Mouse (Mus musculus) forebrain, postnatal 0 days (tissue): Measurements from ENCODE around the gene Gabbr2. TPM values are rescaled to one million over a fixed set of nuclear protein-coding genes. Genes with fewer than 3 reads are reported as not detected.
"Not testable (repeated sequence)": the region's sequence is repeated elsewhere in the genome, so short reads cannot be mapped to it uniquely, and the experiment has no call there.

Experiments used
- ATAC-seq: fragments of 200-750 bp; cut with Nextera tagmentation; 2 replicates; pipeline ENCODE4 v1.8.0; 2017; ENCODE audit warnings: mild to moderate bottlenecking, moderate library complexity
- DNase-seq: peaks from one replicate; pipeline ENCODE4 v3.0.0-alpha.2; 2015
- H3K27ac ChIP-seq: fragments of 300-500 bp; sonication (generic); 2 replicates; pipeline ENCODE4 v1.5.1; 2014; ENCODE audit warnings: low read depth, mild to moderate bottlenecking, antibody characterized with exemption, low read length, moderate library complexity, mixed read lengths
- H3K27me3 ChIP-seq: fragments of 300-500 bp; sonication (generic); 2 replicates; pipeline ENCODE4 v1.6.1; 2014; ENCODE audit warnings: mild to moderate bottlenecking, low read length, mixed read lengths; ENCODE audit not compliant: insufficient read depth
- H3K36me3 ChIP-seq: fragments of 300-500 bp; sonication (generic); 2 replicates; pipeline ENCODE4 v1.6.1; 2014; ENCODE audit warnings: mild to moderate bottlenecking, moderate library complexity; ENCODE audit not compliant: insufficient read depth
- H3K4me1 ChIP-seq: fragments of 300-500 bp; sonication (generic); 2 replicates; pipeline ENCODE4 v1.6.1; 2014; ENCODE audit warnings: antibody characterized with exemption; ENCODE audit not compliant: insufficient read depth
- H3K4me2 ChIP-seq: fragments of 300-500 bp; sonication (generic); 2 replicates; pipeline ENCODE4 v1.6.1; 2014; ENCODE audit warnings: low read depth, mild to moderate bottlenecking, moderate library complexity
- H3K4me3 ChIP-seq: fragments of 300-500 bp; sonication (generic); 2 replicates; pipeline ENCODE4 v1.5.1; 2014; ENCODE audit warnings: low read depth, low read length, mixed read lengths
- H3K9ac ChIP-seq: fragments of 300-500 bp; sonication (generic); 2 replicates; pipeline ENCODE4 v1.6.1; 2014; ENCODE audit warnings: mild to moderate bottlenecking
- H3K9me3 ChIP-seq: fragments of 300-500 bp; sonication (generic); 2 replicates; pipeline ENCODE4 v1.6.1; 2016; ENCODE audit warnings: low read length
- CTCF ChIP-seq: sonication (generic); IDR thresholded peaks from 2 replicates; pipeline ENCODE4 v1.5.1; 2016; ENCODE audit warnings: antibody characterized with exemption, control low read depth, low read depth
- WGBS: fragments of 180-500 bp; shearing (Covaris S2); extraction: QIAGEN DNeasy Blood & Tissue Kit; methylation state at CpG from one replicate; pipeline ENCODE4 v1.1.7; 2014; 5-methylcytosine and 5-hydroxymethylcytosine counted together
- polyA plus RNA-seq: library from polyadenylated mRNA; unstranded; fragments of >200 nt; fragmentation: Nextera tagmentation; extraction: Ambion mirVana; gene quantifications from 2 replicates; pipeline ENCODE4 v1.2.1, GENCODE M21; 2015
- total RNA-seq: library from RNA; depleted of rRNA; stranded (reverse); fragments of >200 nt; gene quantifications from 2 replicates; pipeline ENCODE4 v1.2.3, GENCODE M21; 2014

Gabbr2 gene
- total and polyA plus RNA-seq, 2 experiments from 2014 or later, result 14.7 to 65.3 TPM

DNA sequence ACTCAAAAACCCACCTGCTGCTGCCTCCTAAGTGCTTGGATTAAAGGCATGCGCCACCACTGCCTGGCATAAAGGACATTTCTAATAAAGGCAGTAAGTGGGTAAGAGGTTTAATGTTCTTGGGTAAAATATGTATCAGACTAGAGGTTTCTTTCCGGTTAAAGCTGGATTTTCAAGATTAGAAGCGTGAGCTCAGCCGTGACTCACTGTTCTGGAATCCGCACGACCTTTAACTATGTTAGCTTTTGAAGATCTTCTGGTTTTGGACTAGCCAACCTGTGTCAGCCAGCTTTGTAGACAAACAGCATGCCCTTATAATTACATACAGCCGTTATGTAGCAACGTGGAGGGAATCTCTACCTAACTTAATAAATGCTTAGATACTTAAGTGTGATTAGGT, 351.8 kb downstream of the Gabbr2 start:
- ATAC-seq (no peak), DNase-seq (no peak)
- Histone ChIP-seq H3K36me3 (no peaks in the 10 kb centered on the region), H3K9me3 (no peaks in the 10 kb centered on the region), H3K4me1 (no peaks in the 10 kb centered on the region), H3K27ac (no peak overlapping the region), H3K4me2 (no peak overlapping the region), H3K27me3 (no peaks in the 10 kb centered on the region), H3K9ac (no peak overlapping the region), H3K4me3 (no peak overlapping the region)
- WGBS, result 87% methylated on average over 8 of the region's 8 CpGs
- TF ChIP-seq CTCF, result no peak

DNA sequence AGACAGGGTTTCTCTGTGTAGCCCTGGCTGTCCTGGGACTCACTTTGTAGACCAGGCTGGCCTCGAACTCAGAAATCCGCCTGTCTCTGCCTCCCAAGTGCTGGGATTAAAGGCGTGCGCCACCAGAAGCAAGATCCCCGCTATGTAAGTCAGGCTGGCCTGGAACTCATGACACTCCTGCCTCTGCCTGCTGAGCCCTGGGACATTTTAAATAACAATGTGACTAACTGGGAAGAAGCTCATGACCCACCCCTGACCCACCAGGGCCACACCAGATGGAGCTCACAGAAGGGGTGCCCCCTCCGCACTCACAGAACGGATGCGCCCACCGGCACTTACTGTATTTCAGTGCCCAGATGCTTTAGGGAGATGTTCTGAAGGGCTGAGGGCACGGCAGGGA, 354.4 kb downstream of the Gabbr2 start:
- H3K9me3 ChIP-seq, H3K36me3 ChIP-seq, H3K4me1 ChIP-seq, DNase-seq, H3K27ac ChIP-seq, H3K4me3 ChIP-seq, H3K4me2 ChIP-seq, ATAC-seq, H3K9ac ChIP-seq, H3K27me3 ChIP-seq: not testable (repeated sequence)
- 91% methylated on average over 10 of the region's 10 CpGs for WGBS

DNA sequence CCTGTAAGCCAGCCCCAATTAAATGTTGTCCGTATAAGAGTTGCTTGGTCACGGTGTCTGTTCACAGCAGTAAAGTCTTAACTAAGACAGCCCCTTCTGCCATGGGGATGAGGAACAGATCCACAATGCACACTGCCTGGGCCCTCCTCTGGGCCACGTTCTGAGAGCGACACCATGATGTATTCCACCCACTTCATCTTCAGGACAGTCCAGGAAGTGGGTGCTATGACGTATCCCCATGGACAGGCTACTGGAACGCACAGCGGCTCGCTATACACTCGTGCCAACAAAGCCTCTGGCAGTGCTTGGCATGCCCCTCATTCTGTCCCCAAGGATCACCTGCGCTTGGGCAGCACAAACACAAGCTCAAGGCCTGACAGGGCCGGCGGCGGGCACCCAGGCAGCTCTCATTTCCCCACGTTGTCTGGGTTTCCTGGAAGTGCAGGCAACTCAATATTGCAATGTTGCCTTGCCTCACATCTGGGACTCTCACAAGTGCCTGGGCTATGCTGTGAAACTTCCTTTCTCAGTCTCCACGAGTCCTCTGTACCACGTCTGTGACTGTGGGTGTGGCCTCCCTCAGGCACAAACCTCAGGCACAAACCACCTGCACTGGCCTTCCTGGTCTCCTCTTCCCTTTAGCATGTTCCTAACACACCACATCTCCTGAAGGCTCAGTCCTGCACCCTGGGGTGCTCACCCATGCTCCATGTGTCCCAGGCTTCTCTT, 355.8 kb downstream of the Gabbr2 start:
- 85% methylated on average over 16 of the region's 16 CpGs for WGBS
- Histone ChIP-seq H3K9me3 (no peaks in the 10 kb centered on the region), H3K27ac (no peak overlapping the region), H3K4me3 (no peak overlapping the region), H3K27me3 (no peaks in the 10 kb centered on the region), H3K4me1 (no peaks in the 10 kb centered on the region), H3K4me2 (no peak overlapping the region), H3K9ac (no peak overlapping the region), H3K36me3 (no peaks in the 10 kb centered on the region)
- DNase-seq, result no peak
- ATAC-seq, result no peak
- no peak for TF ChIP-seq CTCF

DNA sequence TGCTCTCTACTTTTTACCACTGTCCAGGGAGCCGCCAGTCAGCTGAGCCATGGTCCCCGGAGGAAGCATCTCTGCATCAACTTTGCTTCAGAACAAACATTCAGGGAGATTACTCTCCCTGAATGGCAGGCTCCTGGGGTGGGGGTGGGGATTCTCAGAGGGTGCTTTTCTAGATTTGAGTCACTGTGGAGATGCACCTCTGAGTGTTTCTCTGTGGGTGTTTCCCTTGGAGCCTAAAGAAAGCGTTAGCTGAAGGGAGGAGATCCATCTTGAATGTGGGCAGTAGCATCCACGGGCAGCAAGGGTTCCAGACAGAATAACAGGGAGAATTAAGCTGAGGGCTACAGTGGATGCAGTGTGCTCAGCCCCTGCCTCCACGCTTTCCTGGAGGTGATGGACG, 356.8 kb downstream of the Gabbr2 start:
- Histone ChIP-seq H3K9ac (no peak overlapping the region), H3K27me3 (no peaks in the 10 kb centered on the region), H3K27ac (no peak overlapping the region), H3K9me3 (no peaks in the 10 kb centered on the region), H3K4me2 (no peak overlapping the region), H3K4me1 (no peaks in the 10 kb centered on the region), H3K4me3 (no peak overlapping the region), H3K36me3 (no peaks in the 10 kb centered on the region)
- ATAC-seq (no peak), DNase-seq (no peak)
- TF ChIP-seq CTCF, result no peak
- WGBS, result 61% methylated on average over 6 of the region's 6 CpGs

DNA sequence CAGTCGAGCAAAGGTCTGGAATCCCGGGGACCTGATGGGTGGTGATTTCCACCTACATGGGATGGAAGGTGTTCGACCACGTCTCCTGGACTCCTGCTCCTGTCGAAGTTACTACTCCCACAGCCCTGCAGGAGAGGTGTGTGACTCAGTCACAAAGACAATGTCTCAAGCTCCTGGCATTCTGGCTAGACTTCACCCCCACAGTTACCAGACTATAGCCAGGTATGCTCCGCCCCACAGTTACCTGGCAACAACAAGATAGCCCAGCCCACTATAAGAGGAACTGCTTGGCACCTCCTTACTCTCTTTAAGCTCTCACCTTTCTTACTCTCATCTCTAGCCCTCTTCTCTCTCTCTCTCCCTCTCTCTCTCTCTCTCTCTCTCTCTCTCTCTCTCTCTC, 358.1 kb downstream of the Gabbr2 start:
- not testable (repeated sequence) for H3K36me3 ChIP-seq, H3K9me3 ChIP-seq, H3K9ac ChIP-seq, H3K27ac ChIP-seq, H3K27me3 ChIP-seq, ATAC-seq, DNase-seq, H3K4me2 ChIP-seq, H3K4me1 ChIP-seq, H3K4me3 ChIP-seq
- 59% methylated on average over 6 of the region's 6 CpGs for WGBS

DNA sequence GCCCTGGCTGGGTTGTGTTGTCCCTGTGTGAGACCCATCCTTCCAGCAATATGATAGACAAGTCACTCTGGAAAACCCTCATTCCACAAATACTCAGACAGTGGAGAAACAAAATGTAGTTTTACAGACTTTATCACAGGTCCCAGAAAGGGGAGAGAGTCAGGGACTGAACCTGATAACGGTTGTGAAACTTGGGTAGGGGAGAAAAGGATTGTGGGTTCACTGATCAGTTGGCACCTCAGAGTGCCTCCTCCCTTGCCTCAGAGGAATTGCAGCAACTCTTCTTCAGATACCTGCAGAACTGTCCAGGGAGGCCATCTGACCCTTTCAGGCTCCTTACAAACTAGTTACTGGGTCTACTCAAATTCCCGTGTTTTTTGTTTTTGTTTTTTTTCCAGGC, 359.2 kb downstream of the Gabbr2 start:
- Histone ChIP-seq H3K9ac (no peak overlapping the region), H3K4me2 (no peak overlapping the region), H3K4me1 (no peaks in the 10 kb centered on the region), H3K36me3 (no peaks in the 10 kb centered on the region), H3K27ac (no peak overlapping the region), H3K27me3 (no peaks in the 10 kb centered on the region), H3K9me3 (no peaks in the 10 kb centered on the region), H3K4me3 (no peak overlapping the region)
- ATAC-seq (no peak), DNase-seq (no peak)
- no peak for TF ChIP-seq CTCF
- 77% methylated on average over 2 of the region's 2 CpGs for WGBS

DNA sequence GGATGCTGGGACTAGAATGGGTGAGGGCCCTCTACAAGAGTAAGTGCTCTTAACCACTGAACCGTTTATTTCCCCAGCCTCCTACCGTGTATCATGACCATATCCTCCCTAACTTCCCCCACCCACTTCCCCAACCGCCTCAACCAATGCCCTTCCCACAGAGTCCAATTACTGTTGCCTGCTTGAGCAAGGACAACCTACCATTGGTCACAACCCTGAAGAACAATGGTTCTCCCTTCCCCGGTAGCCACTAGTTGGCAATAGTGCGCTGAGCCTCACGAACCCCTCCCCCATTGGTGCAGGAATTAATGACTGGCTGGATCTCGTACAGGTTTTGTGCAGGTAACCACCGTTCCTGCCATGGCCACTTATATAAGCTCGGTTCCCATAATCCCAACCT, 361.3 kb downstream of the Gabbr2 start:
- WGBS, result 54% methylated on average over 9 of the region's 9 CpGs
- no peaks in the 10 kb centered on the region for H3K9me3 ChIP-seq
- no peaks in the 10 kb centered on the region for H3K4me1 ChIP-seq
- TF ChIP-seq CTCF, result no peak
- no peak overlapping the region for H3K9ac ChIP-seq
- no peak overlapping the region for H3K27ac ChIP-seq
- no peak for DNase-seq
- H3K4me2 ChIP-seq, result no peak overlapping the region
- no peaks in the 10 kb centered on the region for H3K36me3 ChIP-seq
- H3K27me3 ChIP-seq, result no peaks in the 10 kb centered on the region
- no peak overlapping the region for H3K4me3 ChIP-seq
- no peak for ATAC-seq
